Mouse (Mus musculus): ENCODE measurements at regions not wholly inside any gene's neighbourhood (a gene's known extent, or its start where the extent isn't known, plus 50 kb on each side); places are given as distances from the start of the nearest gene placed in this dataset.

DNA sequence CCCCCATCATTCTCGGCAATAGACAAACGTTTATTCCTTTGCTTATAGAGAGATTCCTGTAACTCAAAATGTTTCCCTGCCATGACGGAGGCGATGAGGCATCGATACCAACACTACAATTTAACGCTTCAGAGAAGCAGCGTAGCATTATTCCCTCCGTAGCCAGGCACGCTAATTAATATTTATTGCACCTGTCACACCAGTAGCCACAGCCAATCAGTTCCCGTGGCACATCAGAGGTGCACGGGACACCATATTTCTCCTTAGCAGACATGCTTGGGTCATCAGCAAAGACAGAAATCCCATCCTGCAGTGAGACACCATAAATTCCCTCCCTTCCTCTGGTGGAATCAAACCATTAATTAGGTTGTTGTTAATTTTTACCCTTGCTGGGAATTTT lies 399.8 kb upstream of the Tmpo start:
- TF ChIP-seq CTCF (IDR thresholded peaks at IDR 0.05; ENCODE audit: insufficient read depth, low read length) = no peak
- no peak for TF ChIP-seq POLR2A (IDR thresholded peaks at IDR 0.05; ENCODE audit: borderline replicate concordance, extremely low read depth, low read depth, low read length)

Measured in lung, adult 2 months (tissue).